Mouse (Mus musculus): ENCODE data around the gene Dnajc14. TPM values are rescaled to one million over a fixed set of nuclear protein-coding genes. Genes with fewer than 3 reads are reported as not detected.

Gene Dnajc14
- total RNA-seq (2023): 64.0 TPM

DNA sequence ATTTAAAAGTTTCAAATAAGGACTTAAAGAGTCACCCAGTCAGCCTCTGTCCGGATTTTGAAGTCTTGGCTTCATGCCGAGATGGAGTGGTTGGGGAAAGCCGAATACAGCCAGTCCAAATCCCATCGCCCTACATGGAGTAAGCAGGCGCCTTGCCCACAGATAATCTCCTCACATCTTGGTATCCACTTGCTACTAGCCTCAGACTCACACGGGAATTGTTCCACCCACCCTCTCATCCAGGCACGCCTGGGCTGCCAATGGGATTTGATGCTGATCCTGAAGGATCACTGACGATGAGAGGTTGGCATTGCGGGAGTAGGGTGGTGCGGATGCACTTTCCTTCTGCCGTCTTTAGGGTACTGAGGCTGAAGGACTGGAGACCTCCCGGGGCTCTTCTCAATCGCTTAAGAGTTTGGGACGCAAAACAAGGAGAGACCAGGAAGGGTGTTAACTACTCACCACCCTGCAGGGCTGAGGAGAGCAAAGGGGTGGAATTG lies at the start of gene Dnajc14:
TSS of gene Dnajc14 (plus strand) at position 292 of the 500 bp plus-strand sequence.

DNA sequence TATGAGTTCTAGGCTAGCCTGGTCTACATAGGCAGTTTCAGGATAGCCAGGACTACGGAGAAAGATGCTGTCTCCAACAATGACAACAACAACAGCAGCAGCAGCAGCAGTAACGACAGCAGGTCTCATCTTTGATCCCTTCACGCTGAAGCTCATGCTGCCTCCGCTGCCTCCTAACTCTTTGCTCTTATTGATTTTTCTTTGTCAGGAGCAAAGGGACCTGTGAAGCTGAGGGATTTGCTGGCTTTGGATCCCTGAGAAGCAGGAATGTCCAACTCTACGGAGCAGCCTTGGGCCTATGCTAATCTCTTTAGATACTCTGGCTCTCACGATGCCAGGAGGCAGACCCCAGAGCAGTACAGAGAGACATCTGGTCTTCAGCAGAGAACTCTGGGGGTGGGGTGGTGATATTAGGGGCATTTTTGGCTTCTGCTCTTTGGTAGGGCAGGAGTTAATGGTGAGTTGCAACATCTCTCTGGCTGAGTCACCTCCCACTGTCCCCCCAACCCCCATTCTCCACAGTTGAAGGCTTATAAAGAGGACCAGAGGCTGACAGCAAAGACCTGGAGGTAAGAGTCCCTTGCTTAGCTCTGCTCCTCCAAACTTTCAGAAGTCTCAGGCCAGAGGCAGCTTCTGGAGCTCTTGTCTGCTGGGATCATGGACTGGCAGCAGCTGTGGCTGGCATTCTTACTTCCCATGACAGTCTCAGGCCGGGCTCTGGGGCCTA lies 13.3 kb upstream of the Dnajc14 start, which contains the start of gene Mmp19:
TSS of gene Mmp19 (plus strand) at position 513 of the 727 bp plus-strand sequence.

DNA sequence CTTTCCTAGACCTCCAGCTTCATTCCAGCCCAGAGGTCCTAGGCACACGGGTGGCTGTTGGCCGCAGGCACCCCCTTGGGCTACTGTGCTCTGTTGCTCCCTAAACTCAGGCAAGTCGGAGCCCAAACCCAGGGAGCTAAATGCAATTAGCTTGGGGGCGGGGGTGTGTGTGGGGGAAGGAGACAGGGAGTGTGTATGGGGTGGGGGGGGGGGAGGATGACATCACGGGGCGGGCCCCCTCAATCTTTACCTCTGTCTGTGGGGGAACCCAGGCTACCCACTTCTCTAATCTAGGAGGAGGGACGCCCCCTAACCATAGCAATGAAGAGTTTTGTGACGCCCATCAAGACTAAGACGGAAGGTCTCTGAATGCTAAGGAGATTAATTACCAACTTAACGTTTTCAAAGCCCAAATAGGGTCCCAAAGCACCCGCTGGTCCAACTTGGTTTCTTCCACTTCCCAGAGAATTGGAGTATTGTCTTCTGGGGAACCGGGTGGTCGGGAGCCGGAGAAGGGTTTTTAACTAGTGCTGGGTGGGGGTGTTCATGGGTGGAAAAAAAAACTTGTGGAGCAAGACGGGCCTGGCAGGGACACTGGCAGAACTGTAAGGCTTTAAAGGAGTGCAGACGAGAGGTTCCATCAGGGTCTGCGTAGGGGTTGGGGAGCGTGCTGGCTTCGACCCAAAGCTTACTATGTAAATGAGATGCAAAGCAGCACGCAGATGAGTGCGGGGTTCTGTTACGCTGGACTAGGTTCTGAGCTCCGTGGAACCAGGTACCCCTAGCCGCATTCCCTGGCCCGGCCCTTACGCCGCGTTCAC lies 619 bp downstream of the Dnajc14 start, which contains the start of gene Tmem198b:
TSS of gene Tmem198b (minus strand) at position 100 of the 821 bp plus-strand sequence.

DNA sequence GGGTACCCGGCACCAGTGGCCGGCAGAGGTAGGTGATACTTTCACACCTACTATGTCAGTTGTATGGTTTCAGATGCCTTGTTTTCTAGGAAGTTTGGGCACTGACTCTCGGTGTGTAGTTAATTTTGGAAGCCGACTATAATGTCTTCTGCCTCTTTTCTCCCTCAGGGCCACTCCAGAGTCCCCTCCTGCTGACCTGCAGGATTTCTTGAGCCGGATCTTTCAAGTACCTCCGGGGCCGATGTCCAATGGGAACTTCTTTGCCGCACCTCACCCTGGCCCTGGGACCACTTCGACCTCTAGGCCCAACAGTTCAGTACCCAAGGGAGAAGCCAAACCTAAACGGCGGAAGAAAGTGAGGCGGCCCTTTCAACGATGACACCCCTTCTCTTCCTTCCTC lies 13.2 kb downstream of the Dnajc14 start, which contains the start of gene Sarnp:
TSS of gene Sarnp (plus strand) at position 301 of the 400 bp plus-strand sequence.

DNA sequence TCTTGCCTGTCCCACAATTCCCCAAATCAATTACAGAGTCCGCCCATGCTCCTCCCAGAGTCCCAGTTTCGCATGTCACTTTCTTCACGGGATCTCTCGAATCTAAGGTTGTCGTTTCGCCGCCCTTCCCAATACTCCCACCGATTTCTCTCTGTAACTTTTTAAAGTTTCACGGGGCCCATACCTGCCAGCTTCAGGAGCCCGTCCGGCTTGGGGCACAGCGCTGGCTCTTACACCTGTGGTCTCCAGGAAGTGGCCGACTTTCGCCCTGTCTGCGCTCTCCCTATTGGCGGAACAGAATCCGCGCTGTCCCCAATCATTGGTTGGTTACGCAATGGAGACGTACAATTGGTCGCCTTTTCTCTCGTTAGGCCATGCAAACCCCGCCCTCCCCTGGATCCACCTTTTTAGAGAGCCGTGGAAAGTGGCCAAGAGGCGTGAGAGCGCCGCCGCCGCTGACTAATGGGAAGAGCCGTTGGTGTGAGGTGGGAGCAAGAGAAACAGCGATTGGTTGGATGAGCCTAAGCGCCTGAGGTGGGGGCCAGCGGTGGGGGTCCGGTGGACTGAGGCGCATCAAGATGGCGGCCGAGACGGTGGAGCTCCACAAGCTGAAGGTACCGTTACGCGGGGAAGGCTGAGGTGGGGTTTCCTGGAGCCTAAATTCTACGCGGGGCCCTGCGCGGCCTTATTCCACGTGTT lies 17.6 kb downstream of the Dnajc14 start, which contains the start of gene Ormdl2:
TSS of gene Ormdl2 (minus strand) at position 288 of the 699 bp plus-strand sequence.

Other genes starting within 250 kb of the Dnajc14 start
- gene Pa2g4, start 238.1 kb upstream of the Dnajc14 start, total RNA-seq (2023): 68.6 TPM
- gene Erbb3, start 214.4 kb upstream of the Dnajc14 start, total RNA-seq (2023): 1.3 TPM
- 1,438 TPM for gene Rps26, start 177.3 kb upstream of the Dnajc14 start, total RNA-seq (2023)
- gene Ikzf4, start 158.1 kb upstream of the Dnajc14 start, total RNA-seq (2023): 7.3 TPM
- gene Suox, start 130.0 kb upstream of the Dnajc14 start, total RNA-seq (2023): 12.7 TPM
- gene Rab5b, start 107.8 kb upstream of the Dnajc14 start, total RNA-seq (2023): 33.4 TPM
- 0.53 TPM for gene Pmel, start 99.9 kb upstream of the Dnajc14 start, total RNA-seq (2023)
- 33.1 TPM for gene Cdk2, start 99.0 kb upstream of the Dnajc14 start, total RNA-seq (2023)
- 936 TPM for gene Dgka, start 59.2 kb upstream of the Dnajc14 start, total RNA-seq (2023)
- gene Pym1, start 56.2 kb upstream of the Dnajc14 start, total RNA-seq (2023): 69.8 TPM
- gene Mmp19, start 13.2 kb upstream of the Dnajc14 start, total RNA-seq (2023): 0.83 TPM
- gene Tmem198b, start 308 bp downstream of the Dnajc14 start, total RNA-seq (2023): 7.8 TPM
- 42.1 TPM for gene Sarnp, start 13.3 kb downstream of the Dnajc14 start, total RNA-seq (2023)
- 16.0 TPM for gene Ormdl2, start 17.6 kb downstream of the Dnajc14 start, total RNA-seq (2023)
- gene Gdf11, start 87.7 kb downstream of the Dnajc14 start, total RNA-seq (2023): 11.5 TPM
- gene Cd63, start 96.9 kb downstream of the Dnajc14 start, total RNA-seq (2023): 2.3 TPM
- 12.7 TPM for gene Rdh5, start 118.8 kb downstream of the Dnajc14 start, total RNA-seq (2023)
- 54.9 TPM for gene Bloc1s1, start 120.0 kb downstream of the Dnajc14 start, total RNA-seq (2023)
- gene Itga7, start 129.8 kb downstream of the Dnajc14 start, total RNA-seq (2023): 8.2 TPM
- not detected for gene Mettl7b, start 156.9 kb downstream of the Dnajc14 start, total RNA-seq (2023)
- gene Olfr9, start 185.4 kb downstream of the Dnajc14 start, total RNA-seq (2023): 2.8 TPM
- gene Olfr763, start 206.7 kb downstream of the Dnajc14 start, total RNA-seq (2023): not detected
- not detected for gene Olfr764-ps1, start 235.8 kb downstream of the Dnajc14 start, total RNA-seq (2023)
- not detected for gene Olfr765, start 245.9 kb downstream of the Dnajc14 start, total RNA-seq (2023)

Data from CD4-positive naive resting alpha-beta T cell, adult 57 days (primary cell).